Mouse (Mus musculus): ENCODE measurements around the gene As3mt. TPM values are rescaled to one million over a fixed set of nuclear protein-coding genes. Genes with fewer than 3 reads are reported as not detected.

Gene As3mt
- polyA plus RNA-seq, 1 experiment, result 43.7 TPM

DNA sequence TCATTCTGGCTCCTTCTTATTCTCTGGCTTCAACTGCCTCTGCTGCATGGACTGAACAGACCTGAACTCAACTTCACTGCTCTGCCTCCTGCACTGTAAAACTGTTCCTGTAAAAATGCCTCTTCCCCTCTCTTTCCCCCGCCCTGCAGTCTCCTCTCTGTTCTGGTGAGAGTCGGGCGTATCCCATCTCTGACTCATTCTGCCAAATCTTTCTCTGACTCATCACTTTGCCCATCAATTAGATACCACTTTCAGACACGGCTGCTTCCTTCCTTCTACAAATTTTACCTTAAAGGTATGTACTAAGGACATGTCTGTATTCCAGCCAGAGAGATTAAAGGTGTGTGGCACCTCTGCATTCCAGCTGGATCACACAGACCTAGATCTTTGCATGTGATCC, 10.9 kb downstream of the As3mt start:
- Histone ChIP-seq H3K4me3 (ENCODE audit: insufficient read depth, low read depth, low read length) (no peak overlapping the region), H3K4me1 (ENCODE audit: control insufficient read depth, insufficient read depth, low read length) (no peaks in the 10 kb centered on the region; the same call in 1 of the 2 replicates), H3K27ac (ENCODE audit: insufficient read depth, low read depth, low read length) (no peak overlapping the region), H3K27me3 (replicated peaks; ENCODE audit: control insufficient read depth, insufficient read depth, low read length) (no peaks in the 10 kb centered on the region), H3K36me3 (ENCODE audit: control insufficient read depth, insufficient read depth, low read length) (peaks cover 6% of the 10 kb centered on the region)
- 77% methylated on average over 4 of the region's 4 CpGs for WGBS
- DNase-seq, result no peak
- TF ChIP-seq POLR2A (IDR thresholded peaks at IDR 0.05; ENCODE audit: low read depth, low read length) (no peak), CTCF (conservative IDR thresholded peaks at IDR 0.05; ENCODE audit: insufficient read depth, insufficient read length, low read depth, low read length) (no peak)

DNA sequence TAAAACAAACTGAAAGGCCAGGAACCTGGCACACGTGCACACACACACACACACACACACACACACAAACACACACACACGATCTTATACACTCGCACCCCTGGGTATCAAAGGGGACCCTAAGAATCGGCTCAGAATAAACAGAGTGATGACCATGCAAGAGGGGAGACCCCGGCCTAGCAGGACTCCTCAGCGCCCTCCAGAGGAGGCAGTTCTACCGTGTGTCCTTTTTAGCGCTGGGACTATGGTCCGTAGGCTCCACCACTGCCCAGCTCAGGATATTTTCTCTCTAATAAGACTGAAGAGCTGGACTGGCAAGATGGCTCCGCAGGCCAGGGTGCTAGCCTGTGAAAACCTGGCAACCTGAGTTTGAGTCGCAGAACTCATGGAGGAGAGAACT, 17.2 kb downstream of the As3mt start:
- Histone ChIP-seq H3K36me3 (ENCODE audit: control insufficient read depth, insufficient read depth, low read length) (peaks cover 3% of the 10 kb centered on the region), H3K27me3 (replicated peaks; ENCODE audit: control insufficient read depth, insufficient read depth, low read length) (no peaks in the 10 kb centered on the region), H3K4me3 (ENCODE audit: insufficient read depth, low read depth, low read length) (no peak overlapping the region), H3K4me1 (ENCODE audit: control insufficient read depth, insufficient read depth, low read length) (no peaks in the 10 kb centered on the region), H3K27ac (ENCODE audit: insufficient read depth, low read depth, low read length) (no peak overlapping the region)
- TF ChIP-seq CTCF (conservative IDR thresholded peaks at IDR 0.05; ENCODE audit: insufficient read depth, insufficient read length, low read depth, low read length) (no peak), POLR2A (IDR thresholded peaks at IDR 0.05; ENCODE audit: low read depth, low read length) (no peak)
- no peak for DNase-seq
- WGBS, result 78% methylated on average over 11 of the region's 11 CpGs

DNA sequence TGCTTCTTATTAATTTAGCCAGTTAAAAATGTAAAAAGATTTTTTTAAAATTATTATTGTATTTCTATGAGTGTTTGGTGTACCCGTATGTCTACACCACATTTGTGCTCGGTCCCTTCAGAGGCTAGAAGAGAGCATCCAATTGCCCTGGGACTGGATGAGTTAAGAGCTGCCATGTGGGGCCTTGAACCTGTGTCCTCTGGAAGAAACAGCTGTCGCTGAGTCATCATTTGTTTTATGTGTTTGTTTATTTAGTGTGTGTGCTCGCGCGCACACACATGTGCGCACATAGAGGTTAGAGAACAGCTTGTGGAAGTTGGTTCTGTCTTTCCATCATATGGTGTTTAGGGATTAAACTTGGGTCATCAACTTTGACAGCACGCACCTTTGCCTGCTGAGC, 18.9 kb downstream of the As3mt start:
- DNase-seq, result no peak
- H3K27me3 ChIP-seq (replicated peaks; ENCODE audit: control insufficient read depth, insufficient read depth, low read length), result no peaks in the 10 kb centered on the region
- H3K36me3 ChIP-seq (ENCODE audit: control insufficient read depth, insufficient read depth, low read length), result peaks cover 3% of the 10 kb centered on the region
- no peak overlapping the region for H3K27ac ChIP-seq (ENCODE audit: insufficient read depth, low read depth, low read length)
- TF ChIP-seq POLR2A (IDR thresholded peaks at IDR 0.05; ENCODE audit: low read depth, low read length) (no peak), CTCF (conservative IDR thresholded peaks at IDR 0.05; ENCODE audit: insufficient read depth, insufficient read length, low read depth, low read length) (no peak)
- no peaks in the 10 kb centered on the region for H3K4me1 ChIP-seq (ENCODE audit: control insufficient read depth, insufficient read depth, low read length)
- 96% methylated on average over 8 of the region's 8 CpGs for WGBS
- H3K4me3 ChIP-seq (ENCODE audit: insufficient read depth, low read depth, low read length), result no peak overlapping the region

DNA sequence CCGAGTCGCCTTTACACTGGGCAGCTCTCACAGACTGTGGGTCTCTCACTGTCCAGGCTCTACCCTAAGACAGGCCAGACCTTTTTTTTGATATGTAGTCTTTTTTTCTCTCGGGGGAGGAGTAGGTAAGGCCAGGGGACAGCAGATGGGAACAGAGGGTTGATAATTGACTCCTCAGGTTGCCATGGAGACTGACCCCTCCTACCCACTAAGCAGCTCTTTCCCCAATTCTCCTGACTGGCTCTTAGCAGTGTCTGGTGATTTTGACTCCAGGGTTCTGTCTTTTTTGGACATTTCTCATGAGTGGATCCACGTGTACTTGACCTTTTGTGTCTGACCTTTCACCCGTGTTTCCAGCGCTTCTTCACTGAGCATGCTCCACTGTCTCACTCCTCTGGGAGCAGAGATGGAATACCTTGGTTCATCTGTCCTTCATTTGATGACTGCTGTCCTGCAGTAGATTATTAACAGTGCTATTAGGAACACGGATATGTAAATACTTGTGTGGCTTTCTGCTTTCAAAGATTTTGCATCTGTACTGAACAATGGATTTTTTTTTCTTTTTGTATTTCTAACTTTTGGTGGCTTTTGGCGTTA, 20.0 kb downstream of the As3mt start:
- Histone ChIP-seq H3K4me3 (ENCODE audit: insufficient read depth, low read depth, low read length) (no peak overlapping the region), H3K27me3 (replicated peaks; ENCODE audit: control insufficient read depth, insufficient read depth, low read length) (no peaks in the 10 kb centered on the region), H3K27ac (ENCODE audit: insufficient read depth, low read depth, low read length) (no peak overlapping the region), H3K36me3 (ENCODE audit: control insufficient read depth, insufficient read depth, low read length) (no peaks in the 10 kb centered on the region; the same call in 1 of the 2 replicates), H3K4me1 (ENCODE audit: control insufficient read depth, insufficient read depth, low read length) (no peaks in the 10 kb centered on the region)
- TF ChIP-seq POLR2A (IDR thresholded peaks at IDR 0.05; ENCODE audit: low read depth, low read length), result no peak
- no peak for TF ChIP-seq CTCF (conservative IDR thresholded peaks at IDR 0.05; ENCODE audit: insufficient read depth, insufficient read length, low read depth, low read length)
- peak; percentile 73 for DNase-seq
- 50% methylated on average over 8 of the region's 8 CpGs for WGBS

DNA sequence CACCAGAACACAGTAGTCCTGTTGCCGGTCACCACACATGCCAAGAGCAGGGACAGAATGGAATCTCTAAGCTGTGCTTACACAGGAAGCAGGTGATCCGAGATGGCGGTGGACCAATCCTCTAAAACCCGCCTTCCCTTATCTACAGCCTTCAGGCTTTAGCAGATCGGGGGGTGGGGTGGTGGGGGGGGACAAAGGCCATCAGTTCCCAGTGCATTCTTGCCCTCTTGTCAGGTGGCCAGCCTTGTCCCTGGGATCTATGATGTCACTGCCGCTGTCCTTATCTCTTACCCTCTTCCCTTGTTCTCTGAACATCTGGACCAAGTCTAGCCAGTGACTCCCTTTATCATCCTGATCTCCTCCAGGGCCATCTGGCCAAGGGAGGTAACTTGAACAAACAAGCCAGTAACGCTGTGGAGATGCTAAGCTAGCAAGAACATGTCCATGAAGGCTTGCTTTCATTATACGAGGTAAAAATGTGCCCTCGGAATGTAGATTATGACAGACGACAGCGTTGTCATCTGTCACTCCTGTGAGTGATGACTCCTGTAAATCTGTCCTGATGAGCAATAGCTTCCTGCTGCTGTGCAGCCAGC, 20.8 kb downstream of the As3mt start:
- H3K27me3 ChIP-seq (replicated peaks; ENCODE audit: control insufficient read depth, insufficient read depth, low read length), result no peaks in the 10 kb centered on the region
- H3K4me1 ChIP-seq (ENCODE audit: control insufficient read depth, insufficient read depth, low read length), result no peaks in the 10 kb centered on the region
- H3K4me3 ChIP-seq (ENCODE audit: insufficient read depth, low read depth, low read length), result no peak overlapping the region
- WGBS, result 62% methylated on average over 11 of the region's 11 CpGs
- TF ChIP-seq CTCF (conservative IDR thresholded peaks at IDR 0.05; ENCODE audit: insufficient read depth, insufficient read length, low read depth, low read length), result no peak
- TF ChIP-seq POLR2A (IDR thresholded peaks at IDR 0.05; ENCODE audit: low read depth, low read length), result no peak
- no peak overlapping the region for H3K27ac ChIP-seq (ENCODE audit: insufficient read depth, low read depth, low read length)
- H3K36me3 ChIP-seq (ENCODE audit: control insufficient read depth, insufficient read depth, low read length), result no peaks in the 10 kb centered on the region; the same call in 1 of the 2 replicates
- DNase-seq, result no peak

DNA sequence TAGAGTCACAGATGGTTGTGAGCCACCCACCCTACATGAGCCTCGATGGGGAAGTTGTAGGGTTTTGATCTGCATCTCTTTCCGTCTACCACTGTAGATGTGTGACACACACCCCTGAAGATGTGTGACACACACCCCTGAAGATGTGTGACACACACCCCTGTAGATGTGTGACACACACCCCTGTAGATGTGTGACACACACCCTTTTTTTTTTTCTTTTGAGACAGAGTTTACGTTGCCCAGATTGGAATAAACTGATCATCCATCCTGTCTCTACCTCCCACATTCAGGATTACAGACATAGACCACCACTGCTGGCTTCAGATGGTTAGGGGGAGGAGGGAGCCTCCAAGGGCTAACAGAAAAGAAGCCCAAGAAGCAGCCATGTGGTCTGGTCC, 21.7 kb downstream of the As3mt start:
- Histone ChIP-seq H3K36me3 (ENCODE audit: control insufficient read depth, insufficient read depth, low read length) (no peaks in the 10 kb centered on the region; the same call in 1 of the 2 replicates), H3K27ac (ENCODE audit: insufficient read depth, low read depth, low read length) (no peak overlapping the region), H3K27me3 (replicated peaks; ENCODE audit: control insufficient read depth, insufficient read depth, low read length) (no peaks in the 10 kb centered on the region), H3K4me1 (ENCODE audit: control insufficient read depth, insufficient read depth, low read length) (no peaks in the 10 kb centered on the region), H3K4me3 (ENCODE audit: insufficient read depth, low read depth, low read length) (no peak overlapping the region)
- TF ChIP-seq POLR2A (IDR thresholded peaks at IDR 0.05; ENCODE audit: low read depth, low read length), result no peak
- no peak for TF ChIP-seq CTCF (conservative IDR thresholded peaks at IDR 0.05; ENCODE audit: insufficient read depth, insufficient read length, low read depth, low read length)
- DNase-seq, result no peak
- WGBS, result 88% methylated on average over 3 of the region's 3 CpGs

DNA sequence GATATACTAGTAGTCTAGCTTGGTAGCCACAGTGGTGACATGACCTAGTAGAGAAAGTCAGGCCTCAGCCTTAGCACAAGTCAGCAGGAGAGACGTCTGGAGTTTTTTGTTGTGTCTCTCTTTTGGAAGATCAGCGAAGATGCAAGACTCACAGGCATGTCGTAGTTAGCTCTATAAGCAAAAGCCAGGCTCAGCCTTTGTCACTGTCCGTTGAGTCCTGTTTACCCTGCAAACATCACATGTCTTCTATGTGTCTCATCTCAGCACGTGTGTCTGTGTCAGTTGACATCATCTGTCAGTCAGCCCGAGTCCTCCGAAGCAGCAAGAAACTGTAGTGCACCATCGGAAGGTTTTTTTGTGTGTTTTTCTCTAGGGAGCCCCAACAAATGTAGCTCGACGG, 24.1 kb downstream of the As3mt start:
- H3K27me3 ChIP-seq (replicated peaks; ENCODE audit: control insufficient read depth, insufficient read depth, low read length), result no peaks in the 10 kb centered on the region
- H3K36me3 ChIP-seq (ENCODE audit: control insufficient read depth, insufficient read depth, low read length), result no peaks in the 10 kb centered on the region
- WGBS, result 94% methylated on average over 10 of the region's 10 CpGs
- H3K4me1 ChIP-seq (ENCODE audit: control insufficient read depth, insufficient read depth, low read length), result no peaks in the 10 kb centered on the region
- no peak overlapping the region for H3K4me3 ChIP-seq (ENCODE audit: insufficient read depth, low read depth, low read length)
- no peak overlapping the region for H3K27ac ChIP-seq (ENCODE audit: insufficient read depth, low read depth, low read length)
- TF ChIP-seq CTCF (conservative IDR thresholded peaks at IDR 0.05; ENCODE audit: insufficient read depth, insufficient read length, low read depth, low read length) (no peak), POLR2A (IDR thresholded peaks at IDR 0.05; ENCODE audit: low read depth, low read length) (no peak)
- no peak for DNase-seq

Data from kidney, adult 2 months (tissue).